Mouse (Mus musculus) midbrain, embryonic 12.5 days (tissue): ENCODE data around the gene Stx7. TPM values are rescaled to one million over a fixed set of nuclear protein-coding genes. Genes with fewer than 3 reads are reported as not detected.

Experiments
- ATAC-seq: fragments of 200-750 bp; cut with Nextera tagmentation; 2 replicates; pipeline ENCODE4 v1.8.0; 2017; ENCODE audit warnings: low read depth, moderate TSS enrichment, moderate library complexity; ENCODE audit not compliant: low FRiP score
- H3K27ac ChIP-seq: fragments of 300-500 bp; sonication (generic); replicated peaks from 2 replicates; pipeline ENCODE4 v1.5.1; 2016; ENCODE audit warnings: mild to moderate bottlenecking
- H3K27me3 ChIP-seq: fragments of 300-500 bp; sonication (generic); 2 replicates; pipeline ENCODE4 v1.6.1; 2016; ENCODE audit warnings: mild to moderate bottlenecking
- H3K36me3 ChIP-seq: fragments of 300-500 bp; sonication (generic); 2 replicates; pipeline ENCODE4 v1.6.1; 2016
- H3K4me1 ChIP-seq: fragments of 300-500 bp; sonication (generic); 2 replicates; pipeline ENCODE4 v1.6.1; 2016
- H3K4me2 ChIP-seq: fragments of 300-500 bp; sonication (generic); replicated peaks from 2 replicates; pipeline ENCODE4 v1.6.1; 2016; ENCODE audit warnings: mild to moderate bottlenecking, moderate library complexity
- H3K4me3 ChIP-seq: fragments of 300-500 bp; sonication (generic); 2 replicates; pipeline ENCODE4 v1.5.1; 2016; ENCODE audit warnings: mild to moderate bottlenecking
- H3K9ac ChIP-seq: fragments of 300-500 bp; sonication (generic); replicated peaks from 2 replicates; pipeline ENCODE4 v1.6.1; 2016; ENCODE audit warnings: mild to moderate bottlenecking, moderate library complexity
- H3K9me3 ChIP-seq: fragments of 300-500 bp; sonication (generic); 2 replicates; pipeline ENCODE4 v1.6.1; 2016; ENCODE audit warnings: mild to moderate bottlenecking
- WGBS: fragments of 180-500 bp; shearing (Covaris S2); methylation state at CpG from one replicate; pipeline ENCODE4 v1.1.7; 2016; 5-methylcytosine and 5-hydroxymethylcytosine counted together
- polyA plus RNA-seq: library from polyadenylated mRNA; unstranded; fragments of >200 nt; fragmentation: Nextera tagmentation; extraction: Ambion mirVana; gene quantifications from 2 replicates; pipeline ENCODE4 v1.2.1, GENCODE M21; 2016

Gene Stx7
- polyA plus RNA-seq, 1 experiment from 2014 or later, result 113 TPM

DNA sequence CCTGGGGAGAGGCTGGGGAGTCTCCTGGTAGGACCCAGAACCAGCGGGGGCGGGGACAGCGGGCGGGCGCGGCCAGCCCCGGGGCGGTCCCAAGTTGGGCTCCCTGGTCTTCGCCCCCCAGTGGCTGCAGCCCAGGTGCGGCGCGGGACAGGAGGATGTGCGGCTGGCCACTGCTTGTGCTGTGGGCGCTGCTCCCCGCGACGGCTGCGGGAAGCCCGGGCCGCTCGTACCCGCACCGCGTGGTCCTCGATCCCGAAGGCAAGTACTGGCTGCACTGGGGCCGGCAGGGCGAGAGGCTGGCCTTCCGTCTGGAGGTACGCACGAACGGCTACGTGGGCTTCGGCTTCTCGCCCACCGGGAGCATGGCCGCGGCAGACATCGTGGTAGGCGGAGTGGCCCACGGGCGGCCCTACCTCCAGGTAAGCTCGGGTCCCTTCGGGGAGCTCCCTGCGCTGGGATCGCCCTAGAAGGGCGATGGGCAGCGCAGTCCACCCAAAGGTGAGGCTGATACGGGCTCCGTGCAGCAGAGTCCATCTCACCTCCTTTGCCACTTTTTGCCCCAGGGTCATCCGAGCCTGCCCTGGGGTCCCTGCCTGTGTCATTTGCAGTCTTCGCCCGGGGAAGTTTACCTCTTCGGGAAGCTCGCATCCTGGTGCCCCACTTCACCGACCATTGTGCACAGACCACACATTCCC, 74.5 kb downstream of the Stx7 start, which contains the start of gene Moxd1:
TSS of gene Moxd1 (plus strand) at position 69 of the 695 bp plus-strand sequence.
- Histone ChIP-seq H3K4me2 (peak within 1 kb of the TSS; percentile 94), H3K9me3 (no peaks in the 10 kb centered on the region), H3K4me3 (peak within 1 kb of the TSS; percentile 50), H3K27me3 (peaks cover 41% of the 10 kb centered on the region), H3K4me1 (peaks cover 19% of the 10 kb centered on the region), H3K36me3 (no peaks in the 10 kb centered on the region), H3K9ac (peak within 1 kb of the TSS; percentile 32), H3K27ac (no peak within 1 kb of the TSS)
- ATAC-seq, result peak; percentile 87
- WGBS, result 1% methylated on average over 56 of the region's 56 CpGs

DNA sequence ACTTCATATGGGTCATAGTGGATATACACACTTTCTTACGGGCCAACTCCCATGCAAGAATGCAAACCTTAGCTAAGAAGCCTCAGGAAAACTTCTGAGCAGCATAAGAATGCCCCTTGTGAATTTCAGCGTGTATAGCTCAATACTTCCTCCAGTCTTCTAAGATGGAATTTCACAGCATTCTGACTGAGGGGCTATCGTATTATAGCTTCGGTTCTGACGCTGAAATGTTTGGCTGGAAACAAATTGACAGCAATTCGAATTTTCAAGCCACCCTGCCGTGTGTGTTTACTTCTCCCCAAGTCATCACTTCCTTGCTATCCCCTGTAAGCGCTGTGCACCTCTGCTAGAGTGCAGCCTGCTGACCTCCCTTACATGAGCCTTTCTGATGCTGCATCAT, 75.5 kb downstream of the Stx7 start:
- Histone ChIP-seq H3K9ac (no peak overlapping the region), H3K9me3 (no peaks in the 10 kb centered on the region), H3K4me3 (no peak overlapping the region), H3K4me2 (no peak overlapping the region), H3K27ac (no peak overlapping the region), H3K27me3 (peaks cover 41% of the 10 kb centered on the region), H3K4me1 (peaks cover 24% of the 10 kb centered on the region), H3K36me3 (no peaks in the 10 kb centered on the region)
- 24% methylated on average over 8 of the region's 8 CpGs for WGBS
- ATAC-seq, result no peak

DNA sequence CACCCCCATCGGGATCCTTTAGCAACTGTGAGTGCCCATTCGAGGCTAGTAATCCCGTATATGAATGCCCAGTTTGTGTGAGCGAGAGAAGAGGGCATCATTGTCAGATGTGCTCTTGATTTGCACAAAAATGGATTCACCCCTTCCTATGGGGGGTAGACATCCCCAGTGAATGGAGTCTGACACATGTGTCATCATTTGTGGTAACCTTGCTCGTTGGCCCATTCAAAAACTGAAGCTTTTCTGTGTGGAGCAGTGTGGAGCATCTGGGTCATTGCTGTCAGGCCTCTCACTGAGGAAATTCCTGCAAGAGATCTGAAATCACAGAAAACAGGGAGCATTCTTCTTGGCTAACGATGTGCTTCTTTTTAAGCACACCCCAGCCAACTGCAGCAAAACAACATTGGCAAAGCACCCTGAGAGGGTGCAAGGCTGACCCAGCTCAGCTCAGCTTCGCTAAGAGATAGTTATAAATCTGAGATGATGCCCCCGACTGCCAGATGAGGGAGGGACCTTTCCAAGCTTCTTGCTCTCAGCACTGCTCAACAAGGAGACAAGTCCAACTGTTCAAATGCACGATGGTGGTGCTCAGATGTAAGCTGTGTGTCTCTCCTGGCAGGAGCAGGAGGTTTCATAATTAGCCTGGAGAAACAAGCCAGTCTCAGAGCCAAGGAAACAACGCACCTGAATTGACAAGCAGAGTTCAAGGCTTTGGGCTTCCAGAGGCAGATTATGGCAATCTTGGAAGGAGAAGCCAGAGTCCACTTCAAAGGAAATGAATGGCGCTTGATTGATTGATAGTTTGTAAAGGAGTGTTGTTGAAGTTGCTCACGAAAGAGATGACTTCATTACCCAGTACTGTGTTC, 79.4 kb downstream of the Stx7 start:
- Histone ChIP-seq H3K4me3 (no peak overlapping the region), H3K4me1 (peaks cover 15% of the 10 kb centered on the region), H3K36me3 (no peaks in the 10 kb centered on the region), H3K9ac (no peak overlapping the region), H3K9me3 (no peaks in the 10 kb centered on the region), H3K4me2 (no peak overlapping the region), H3K27ac (no peak overlapping the region), H3K27me3 (peaks cover 17% of the 10 kb centered on the region)
- no peak for ATAC-seq
- 50% methylated on average over 12 of the region's 12 CpGs for WGBS

DNA sequence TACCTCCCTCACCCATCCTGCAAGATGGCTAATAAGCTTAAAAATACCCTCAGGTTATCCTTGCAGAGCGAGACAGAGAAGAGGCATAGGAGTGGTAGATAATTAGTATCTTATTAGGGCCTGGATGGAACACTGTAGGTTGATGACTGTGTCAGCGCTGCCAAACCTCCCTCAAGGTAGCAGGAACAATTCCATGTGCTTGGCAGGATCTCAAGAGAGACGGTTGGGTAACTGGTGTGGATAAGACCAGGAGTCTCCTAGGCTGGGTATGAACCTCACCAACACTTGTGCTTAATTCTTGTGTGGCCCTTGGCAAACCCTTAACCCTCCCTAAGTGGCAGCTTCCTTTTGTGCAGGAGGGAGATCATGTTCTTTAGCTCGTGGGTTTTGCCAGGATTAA, 83.2 kb downstream of the Stx7 start:
- H3K4me2 ChIP-seq, result no peak overlapping the region
- 61% methylated on average over 4 of the region's 4 CpGs for WGBS
- no peak overlapping the region for H3K27ac ChIP-seq
- no peaks in the 10 kb centered on the region for H3K9me3 ChIP-seq
- peaks cover 21% of the 10 kb centered on the region for H3K4me1 ChIP-seq
- H3K4me3 ChIP-seq, result no peak overlapping the region
- ATAC-seq, result no peak
- no peaks in the 10 kb centered on the region for H3K36me3 ChIP-seq
- H3K27me3 ChIP-seq, result no peaks in the 10 kb centered on the region
- no peak overlapping the region for H3K9ac ChIP-seq

DNA sequence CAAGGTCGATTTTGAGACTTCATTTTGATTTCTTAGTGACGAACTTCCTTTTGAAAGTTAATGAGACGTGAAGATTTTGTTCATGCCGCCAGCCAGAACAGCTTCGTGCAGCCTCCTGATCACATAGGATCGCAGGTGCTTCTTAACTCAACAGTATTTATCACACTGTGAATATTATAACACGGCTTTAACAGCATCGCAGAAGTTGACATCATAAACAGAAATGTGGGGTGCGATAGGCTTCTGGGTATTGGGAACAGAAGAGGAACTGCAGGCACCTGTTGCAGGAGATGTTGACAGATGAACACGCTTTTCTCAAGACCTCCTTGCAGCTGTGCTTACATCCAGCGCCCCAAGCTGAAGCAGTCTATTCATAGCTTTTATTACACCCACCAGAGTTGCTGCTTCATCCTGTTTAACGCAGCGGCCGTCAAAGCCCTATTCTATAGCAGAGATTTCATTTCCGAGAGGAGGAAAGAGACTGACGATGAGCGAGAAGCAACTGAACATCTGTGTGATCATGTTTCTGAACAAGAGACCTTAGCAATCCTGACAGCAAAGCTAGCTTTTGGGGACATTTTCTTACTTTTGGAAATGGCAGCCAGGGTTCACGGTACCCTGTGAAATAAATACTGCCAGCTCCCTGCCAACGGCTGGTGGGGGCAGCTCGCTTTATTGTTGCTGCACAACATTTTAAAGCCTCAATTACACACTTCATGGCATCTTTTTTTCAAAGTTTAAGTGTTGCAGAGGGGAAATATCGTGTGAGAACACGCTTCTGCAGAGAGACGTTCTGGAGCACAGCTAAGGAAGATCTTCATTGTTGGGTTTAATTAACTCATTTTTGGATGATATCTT, 86.6 kb downstream of the Stx7 start:
- Histone ChIP-seq H3K4me3 (no peak overlapping the region), H3K4me1 (peaks cover 9% of the 10 kb centered on the region), H3K9ac (no peak overlapping the region), H3K9me3 (no peaks in the 10 kb centered on the region), H3K36me3 (no peaks in the 10 kb centered on the region), H3K27ac (no peak overlapping the region), H3K27me3 (no peaks in the 10 kb centered on the region), H3K4me2 (no peak overlapping the region; the same call in 1 of the 2 replicates)
- 57% methylated on average over 23 of the region's 23 CpGs for WGBS
- no peak for ATAC-seq

Other genes starting within 250 kb of the Stx7 start
- gene Taar1, start 228.9 kb upstream of the Stx7 start, polyA plus RNA-seq, result not detected in 2 replicates
- gene Taar2, start 210.7 kb upstream of the Stx7 start, polyA plus RNA-seq, result not detected in 2 replicates
- gene Taar3, start 199.7 kb upstream of the Stx7 start, polyA plus RNA-seq, result not detected in 2 replicates
- gene Taar4, start 188.8 kb upstream of the Stx7 start, polyA plus RNA-seq, result not detected in 2 replicates
- not detected in 2 replicates for gene Taar5, start 178.6 kb upstream of the Stx7 start, polyA plus RNA-seq
- gene Taar6, start 163.7 kb upstream of the Stx7 start, polyA plus RNA-seq, result not detected in 2 replicates
- gene Taar7a, start 155.8 kb upstream of the Stx7 start, polyA plus RNA-seq, result not detected in 2 replicates
- not detected in 2 replicates for gene Taar7b, start 149.4 kb upstream of the Stx7 start, polyA plus RNA-seq
- not detected in 2 replicates for gene Taar7d, start 122.1 kb upstream of the Stx7 start, polyA plus RNA-seq
- gene Taar7e, start 111.7 kb upstream of the Stx7 start, polyA plus RNA-seq, result not detected in 2 replicates
- gene Taar7f, start 99.8 kb upstream of the Stx7 start, polyA plus RNA-seq, result not detected in 2 replicates
- not detected in 2 replicates for gene Taar8a, start 72.8 kb upstream of the Stx7 start, polyA plus RNA-seq
- not detected in 2 replicates for gene Taar8b, start 57.0 kb upstream of the Stx7 start, polyA plus RNA-seq
- gene Taar8c, start 47.4 kb upstream of the Stx7 start, polyA plus RNA-seq, result not detected in 2 replicates
- gene Taar9, start 39.8 kb upstream of the Stx7 start, polyA plus RNA-seq, result not detected in 2 replicates
- gene Moxd1, start 74.2 kb downstream of the Stx7 start, polyA plus RNA-seq, result 1.8 and 2.0 TPM in 2 replicates